Mouse (Mus musculus) heart, postnatal 14 days (tissue): ENCODE results near the gene F7. TPM values are rescaled to one million over a fixed set of nuclear protein-coding genes. Genes with fewer than 3 reads are reported as not detected.
"Not testable (repeated sequence)": the region's sequence is repeated elsewhere in the genome, so short reads cannot be mapped to it uniquely, and the experiment has no call there.

ENCODE experiments used
- DNase-seq, 2 experiments: peaks; one replicate each; pipeline ENCODE4 v3.0.0; 2021 to 2022
- intact Hi-C: fragments of 180-260 bp; cut with DNase I; formaldehyde crosslinking; loops from one replicate; pipeline ENCODE4 v1.15.1; 2025
- total RNA-seq, 2 experiments: library from RNA; stranded (reverse); gene quantifications; 2 replicates each; pipeline ENCODE4 v1.2.3; 2021

Gene F7
- total RNA-seq, 2 experiments from 2014 or later, result 0.15 to 0.19 TPM

DNA sequence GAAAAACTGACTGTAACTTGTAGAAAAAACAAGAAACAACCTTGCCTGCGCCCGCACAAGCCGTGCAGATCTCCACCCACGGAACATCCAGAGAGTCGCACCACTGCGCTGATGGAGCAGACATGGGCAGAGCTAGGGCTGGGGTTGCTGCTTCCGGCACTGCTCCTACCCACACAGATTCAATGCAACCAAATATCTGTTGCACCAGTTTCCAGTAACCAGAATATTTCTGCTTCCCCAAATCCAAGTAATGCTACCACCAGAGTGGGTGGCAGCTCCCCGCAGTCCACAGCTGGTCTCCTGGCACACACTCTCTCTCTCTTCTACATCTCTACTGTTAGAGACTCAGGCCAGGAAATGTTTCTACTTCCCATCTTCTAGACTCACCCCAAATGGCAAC, 4.0 kb upstream of the F7 start:
- intact Hi-C loops, result no loop called here
- DNase-seq, result no peak

DNA sequence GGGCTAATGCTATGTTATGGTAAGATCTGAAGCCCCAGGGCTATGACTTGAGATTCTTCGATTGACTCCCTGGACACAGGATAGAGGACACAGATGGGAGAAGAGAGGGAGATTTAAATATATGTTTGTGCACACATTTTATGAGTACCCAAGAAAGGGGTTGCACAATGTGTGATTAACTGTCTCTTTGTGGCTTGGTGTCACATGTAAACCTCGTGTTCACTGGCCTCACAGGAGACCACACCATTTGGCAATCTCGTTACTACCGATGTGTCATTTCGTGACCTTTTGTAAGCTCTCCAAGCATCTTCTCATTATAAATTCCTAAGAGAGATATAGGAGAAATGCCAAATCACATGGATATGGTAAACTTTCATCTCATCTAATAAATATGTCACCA, 1.8 kb downstream of the F7 start:
- no peak for DNase-seq
- intact Hi-C loops, result no loop called here

DNA sequence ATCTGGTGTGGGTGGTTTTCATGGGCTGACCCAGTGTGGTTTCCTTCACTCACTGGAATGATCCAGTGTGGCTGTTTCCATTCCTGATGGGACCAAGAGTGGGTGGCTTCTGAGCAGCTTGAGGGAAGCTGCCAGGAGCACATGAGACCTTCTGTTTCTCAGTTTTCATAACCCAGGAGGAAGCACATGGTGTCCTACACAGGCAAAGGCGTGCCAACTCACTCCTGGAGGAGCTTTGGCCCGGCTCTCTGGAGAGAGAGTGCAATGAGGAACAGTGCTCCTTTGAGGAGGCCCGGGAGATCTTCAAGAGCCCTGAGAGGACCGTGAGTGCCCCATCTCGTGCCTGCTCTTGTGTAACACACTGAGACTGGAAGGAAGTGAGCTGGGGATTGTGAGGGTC, 2.6 kb downstream of the F7 start:
- intact Hi-C loops, result no loop called here
- no peak for DNase-seq

DNA sequence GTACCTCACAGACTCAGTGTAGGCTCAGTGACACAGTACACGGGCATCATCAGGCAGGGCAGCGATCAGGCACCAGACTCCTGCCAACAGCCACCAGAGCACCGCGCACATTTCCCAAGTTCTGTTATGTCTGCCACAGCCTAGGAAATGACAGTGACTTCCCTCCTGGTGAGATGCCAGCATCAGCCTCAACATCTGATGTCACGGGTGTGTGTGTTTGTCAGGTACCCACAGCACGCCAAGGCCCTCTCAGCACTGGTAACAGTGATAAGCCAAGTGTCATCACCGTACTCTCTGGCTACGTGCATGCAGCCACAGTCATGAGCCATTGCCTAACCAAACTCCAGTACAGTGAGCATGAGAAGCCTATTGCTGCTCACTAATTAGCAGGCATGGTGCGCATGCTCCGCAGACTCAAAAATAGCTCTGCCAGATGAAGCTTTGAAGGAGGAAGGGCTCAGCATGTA, 10.5 kb downstream of the F7 start:
- DNase-seq, result no peak
- intact Hi-C loops, result no loop called here

DNA sequence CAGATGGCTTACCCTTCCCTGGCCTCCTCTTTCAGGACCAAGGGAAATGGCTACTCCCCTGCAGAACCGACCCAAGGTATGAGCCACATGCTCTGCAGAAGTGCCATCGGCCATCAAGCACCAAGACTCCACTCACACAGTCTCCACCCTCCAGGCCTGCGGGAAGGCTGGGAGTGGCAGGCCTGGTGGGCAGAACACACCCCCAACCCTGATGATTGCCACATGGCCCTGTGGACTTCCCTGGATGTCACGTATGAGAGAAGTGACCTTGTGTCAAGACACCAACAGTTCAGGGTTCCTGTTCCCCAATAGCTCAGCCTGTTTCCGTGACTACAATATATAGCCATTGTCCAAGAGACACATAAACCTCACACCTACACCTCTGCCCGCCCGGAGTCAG, 11.2 kb downstream of the F7 start, which contains the start of gene F10:
Gene F10, plus strand, starts transcription at position 294 of the 400 bp plus-strand sequence.
- DNase-seq, result no peak
- intact Hi-C loops, result no loop called here

DNA sequence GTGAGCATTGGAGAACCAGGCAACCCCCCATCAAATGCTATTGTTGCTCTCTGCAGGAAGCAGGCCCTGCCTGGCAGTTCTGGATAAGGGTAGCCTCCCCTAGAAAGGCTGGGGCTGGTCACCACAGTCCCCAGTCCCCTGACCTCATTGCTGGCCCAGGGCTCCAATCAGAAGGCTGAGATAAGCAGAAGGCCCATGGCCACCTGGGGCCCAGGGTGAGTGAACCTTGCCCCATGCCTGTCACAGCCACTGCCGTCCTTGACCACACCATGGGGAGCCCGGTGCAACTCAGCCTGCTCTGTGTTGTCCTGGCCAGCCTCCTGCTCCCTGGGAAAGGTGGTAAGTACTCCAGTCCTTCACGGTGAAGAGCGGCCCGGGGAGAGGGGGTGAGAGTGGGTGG, 11.7 kb downstream of the F7 start:
- no peak for DNase-seq
- intact Hi-C loops, result no loop called here

DNA sequence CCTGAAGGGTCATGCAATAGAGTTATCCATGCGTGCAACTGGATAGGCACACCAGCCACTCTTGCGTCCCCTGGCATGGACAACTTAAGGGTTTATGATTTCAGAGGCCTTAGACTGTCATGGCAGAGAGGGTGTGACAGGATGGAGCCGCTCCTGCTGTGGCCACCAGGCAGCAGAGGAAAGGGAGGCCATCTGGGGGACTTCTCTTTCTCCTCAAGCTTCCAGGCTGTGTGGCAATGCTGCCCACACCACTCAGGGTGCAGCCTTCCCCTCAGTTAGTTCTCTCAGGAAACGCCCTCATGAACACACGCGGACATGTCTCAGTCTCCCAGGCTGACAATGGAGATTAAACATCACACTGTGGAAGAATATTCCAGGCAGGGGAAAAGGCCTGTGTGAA, 13.2 kb downstream of the F7 start:
- intact Hi-C loops, result no loop called here
- no peak for DNase-seq

DNA sequence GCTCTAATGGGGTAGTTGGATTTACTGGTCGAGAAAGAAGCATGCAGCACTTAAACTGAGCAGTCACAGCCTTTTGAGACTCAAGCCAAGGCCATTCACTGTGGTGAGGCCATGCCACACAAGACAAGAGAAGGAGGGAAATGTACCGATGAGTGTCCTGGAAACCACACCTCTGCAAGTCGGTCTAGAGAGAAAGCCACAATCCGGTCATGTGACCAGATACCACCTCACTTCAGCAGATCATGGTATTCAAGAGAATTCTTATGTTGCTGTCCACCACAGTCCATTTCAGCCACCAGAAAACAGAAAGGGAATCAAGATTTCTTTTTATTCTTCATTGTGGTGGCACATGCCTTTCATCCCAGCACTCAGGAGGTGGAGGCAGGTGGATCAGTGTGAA, 15.6 kb downstream of the F7 start:
- intact Hi-C loops, result no loop called here
- no peak for DNase-seq

DNA sequence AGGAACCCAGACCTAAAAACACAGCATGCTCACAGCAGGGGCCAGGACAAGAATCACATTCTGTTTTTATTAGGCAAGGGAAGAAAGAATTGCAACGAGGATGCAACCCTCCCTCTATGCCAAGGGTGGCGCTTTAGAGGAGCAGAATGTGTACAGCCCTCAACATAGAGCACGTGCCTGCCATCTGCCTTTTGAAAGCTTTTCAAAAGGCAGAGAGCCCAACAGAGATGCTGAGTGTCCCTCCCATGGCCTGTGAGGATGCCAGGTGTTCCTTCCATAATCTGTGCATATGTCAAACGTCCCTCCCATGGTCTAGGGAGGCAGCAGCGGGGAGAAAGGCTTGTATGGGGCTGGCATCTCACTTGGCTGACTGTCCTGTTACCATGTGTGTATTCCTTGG, 21.8 kb downstream of the F7 start:
- intact Hi-C loops, result no loop called here
- DNase-seq, result no peak

DNA sequence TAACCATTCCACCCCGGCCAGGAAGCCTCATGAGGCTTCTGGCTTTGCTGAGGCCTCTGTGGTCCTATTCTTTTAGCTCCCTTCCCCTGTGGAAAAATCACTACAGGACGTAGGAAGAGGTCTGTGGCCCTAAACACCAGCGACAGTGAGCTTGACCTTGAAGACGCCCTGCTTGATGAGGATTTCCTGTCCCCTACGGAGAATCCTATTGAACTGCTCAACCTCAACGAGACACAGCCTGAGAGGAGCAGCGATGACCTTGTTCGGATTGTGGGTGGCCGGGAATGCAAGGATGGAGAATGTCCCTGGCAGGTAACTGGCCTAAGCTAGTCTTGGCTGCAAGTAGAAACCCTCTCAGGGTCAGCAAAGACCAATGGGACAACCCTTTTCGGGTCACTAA, 24.7 kb downstream of the F7 start:
- intact Hi-C loops, result no loop called here
- no peak for DNase-seq

DNA sequence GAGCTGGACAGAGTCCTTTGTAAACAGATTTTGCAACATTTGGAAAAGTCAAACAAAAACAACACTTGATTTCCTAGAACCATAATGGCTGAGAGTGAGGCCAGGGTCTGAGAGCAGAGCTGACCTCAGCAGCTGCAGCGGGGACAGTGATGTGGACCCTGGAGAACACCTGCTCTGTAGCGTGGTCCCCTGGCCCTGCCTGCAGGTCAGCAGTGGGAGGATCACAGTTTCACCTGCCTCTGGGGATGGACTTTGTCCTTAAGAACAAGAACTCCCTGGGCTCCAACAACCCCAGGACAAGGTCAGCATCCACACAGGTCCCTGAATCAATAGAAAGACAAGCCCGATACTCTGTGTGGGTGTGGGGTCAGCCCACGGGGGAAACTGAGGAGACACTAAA, 31.5 kb downstream of the F7 start:
- no peak for DNase-seq
- intact Hi-C loops, result no loop called here

DNA sequence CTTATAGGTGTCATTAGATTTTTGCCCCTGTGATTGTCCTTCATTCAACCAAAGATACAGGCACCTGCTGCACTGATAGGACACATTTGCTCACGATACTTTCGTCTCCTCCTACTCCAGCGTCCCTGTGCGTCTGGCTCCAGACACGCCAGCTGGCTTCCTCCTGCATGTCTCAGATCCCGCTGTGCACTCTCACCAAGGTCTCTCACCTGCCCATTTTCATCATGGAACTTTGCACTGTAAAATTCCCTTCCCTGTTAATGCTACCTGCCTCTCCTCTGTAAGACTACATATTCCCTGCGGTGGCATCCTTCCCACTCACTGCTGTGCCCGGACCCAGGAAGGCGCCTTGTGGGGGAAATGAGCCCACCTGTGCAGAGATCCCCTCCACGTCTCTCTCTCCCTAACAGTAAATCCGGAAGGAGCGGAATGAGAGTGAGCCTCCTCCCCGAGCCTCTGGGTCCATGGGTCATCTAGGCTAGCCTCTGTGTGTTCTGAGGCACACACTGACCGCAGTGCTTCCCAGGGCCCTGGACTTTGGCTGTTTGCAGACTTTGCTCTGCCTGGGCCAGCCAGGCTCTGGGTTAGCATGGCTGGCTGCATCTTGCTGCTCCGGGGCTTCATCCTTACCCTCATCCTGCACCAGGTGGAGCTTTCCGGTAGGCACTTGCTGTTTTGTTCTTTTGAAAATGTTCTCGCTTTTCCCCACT, 34.8 kb downstream of the F7 start, which contains the start of gene Proz:
Gene Proz, plus strand, starts transcription at position 474 of the 710 bp plus-strand sequence.
- intact Hi-C loops, result no loop called here
- no peak for DNase-seq

DNA sequence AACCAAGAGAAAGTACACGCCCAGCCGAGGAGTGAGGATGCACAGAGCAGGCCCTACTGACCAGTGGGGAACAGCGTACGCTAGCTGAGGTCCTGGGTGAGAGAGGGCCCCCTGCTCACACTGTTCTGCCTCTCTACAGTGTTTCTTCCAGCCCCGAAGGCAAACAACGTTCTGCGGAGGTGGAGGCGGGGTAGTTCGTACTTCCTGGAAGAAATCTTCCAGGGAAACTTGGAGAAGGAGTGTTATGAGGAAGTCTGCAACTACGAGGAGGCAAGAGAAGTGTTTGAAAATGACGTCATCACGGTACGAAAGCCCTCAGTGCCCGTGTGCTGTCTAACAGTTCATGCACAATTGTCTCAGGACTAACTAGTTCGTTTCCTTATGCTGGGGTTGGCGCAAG, 37.3 kb downstream of the F7 start:
- DNase-seq, result no peak
- intact Hi-C loops, result no loop called here

DNA sequence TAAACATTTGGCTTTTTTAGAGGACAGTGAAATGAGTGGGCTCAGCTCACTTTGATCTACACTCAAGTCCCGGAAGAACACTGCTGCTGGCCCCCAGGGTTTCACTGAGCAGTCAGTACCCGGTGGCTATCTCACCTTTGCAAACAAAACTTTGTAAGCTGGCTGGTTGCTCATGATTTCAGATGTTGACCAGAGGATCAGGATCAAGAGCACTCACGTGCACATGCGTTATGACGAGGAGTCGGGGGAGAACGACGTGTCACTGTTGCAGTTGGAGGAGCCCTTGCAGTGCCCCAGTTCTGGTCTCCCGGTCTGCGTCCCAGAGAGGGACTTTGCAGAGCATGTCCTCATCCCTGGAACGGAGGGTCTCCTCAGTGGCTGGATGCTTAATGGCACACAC, 47.4 kb downstream of the F7 start:
- intact Hi-C loops, result no loop called here
- no peak for DNase-seq

DNA sequence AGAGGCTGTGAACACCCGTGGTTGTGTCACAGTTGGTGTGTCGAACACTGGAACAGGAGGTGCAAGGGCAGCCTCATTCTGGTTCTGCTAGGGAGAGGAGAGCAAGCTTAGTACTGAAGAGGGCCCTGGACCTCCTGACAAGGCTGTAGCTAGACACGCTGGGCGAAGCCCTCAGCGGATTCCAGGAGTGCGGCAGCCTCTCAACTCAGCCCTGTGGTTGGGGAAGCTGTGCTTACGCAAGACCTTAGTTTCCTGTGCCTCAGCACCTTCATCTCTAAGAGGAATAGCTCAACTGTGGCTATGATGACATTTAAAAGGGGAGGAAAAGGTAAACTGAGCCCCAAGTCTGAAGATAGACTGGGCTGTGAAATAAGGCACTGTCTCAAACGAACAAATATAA, 49.2 kb downstream of the F7 start:
- DNase-seq, result no peak
- intact Hi-C loops, result no loop called here

DNA sequence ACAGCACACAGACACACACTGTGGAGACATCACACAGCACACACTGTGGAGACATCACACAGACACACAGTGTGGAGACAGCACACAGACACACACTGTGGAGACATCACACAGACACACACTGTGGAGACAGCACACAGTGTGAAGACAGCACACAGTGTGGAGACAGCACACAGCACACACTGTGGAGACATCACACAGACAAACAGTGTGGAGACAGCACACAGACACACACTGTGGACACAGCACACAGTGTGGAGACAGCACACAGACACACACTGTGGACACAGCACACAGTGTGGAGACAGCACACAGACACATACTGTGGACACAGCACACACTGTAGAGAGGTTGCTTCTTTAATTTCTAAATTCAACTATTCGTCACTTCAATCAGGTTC, 49.7 kb downstream of the F7 start:
- intact Hi-C loops, DNase-seq: not testable (repeated sequence)

DNA sequence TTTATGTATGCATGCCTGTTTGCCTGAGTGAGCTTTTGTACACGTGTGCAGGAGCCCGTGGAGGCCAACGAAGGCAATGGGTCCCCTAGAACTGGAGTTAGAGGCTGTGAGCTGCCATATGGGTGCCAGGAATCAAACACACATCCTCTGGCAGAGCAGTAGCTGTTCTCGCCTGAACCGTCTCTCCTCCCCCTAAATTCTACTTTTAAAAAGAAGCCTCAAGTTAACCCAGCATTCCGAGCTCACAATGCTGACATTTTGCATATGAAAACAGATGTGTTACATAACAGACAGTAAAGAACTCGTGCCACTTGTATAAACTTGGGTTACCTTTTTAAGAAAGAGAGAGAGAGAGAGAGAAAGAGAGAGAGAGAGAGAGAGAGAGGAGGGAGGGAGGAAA, 51.7 kb downstream of the F7 start:
- intact Hi-C loops, result no loop called here

More for the DNA sequence above, 51.7 kb downstream of the F7 start:
- no peak for DNase-seq

Other genes with a start within 250 kb of the F7 start
- 100 to 1,000 TPM; 104 to 109 TPM for gene Mcf2l, start 152.2 kb upstream of the F7 start, total RNA-seq
- gene F10, start 11.3 kb downstream of the F7 start, total RNA-seq, result under 1 TPM; 0.67 to 0.71 TPM
- not detected for gene Proz, start 34.9 kb downstream of the F7 start, total RNA-seq
- 10 to 100 TPM in 1 of 2 experiments, 1 to 10 TPM in 1; 8.8 to 10.7 TPM for gene Pcid2, start 79.4 kb downstream of the F7 start, total RNA-seq
- 10 to 100 TPM; 78.0 to 78.3 TPM for gene Cul4a, start 79.6 kb downstream of the F7 start, total RNA-seq
- 100 to 1,000 TPM; 328 to 332 TPM for gene Lamp1, start 133.1 kb downstream of the F7 start, total RNA-seq
- 1 to 10 TPM; 2.8 to 2.9 TPM for gene Grtp1, start 174.6 kb downstream of the F7 start, total RNA-seq
- gene Adprhl1, start 228.1 kb downstream of the F7 start, total RNA-seq, result 100 to 1,000 TPM; 380 to 433 TPM